14 mouse cellular contexts compared by ENCODE assay signal in genomic region chr2:179414253-179414652, GRCm38 (mm10). TPM values are rescaled to one million over a fixed set of nuclear protein-coding genes. Genes with fewer than 3 reads are reported as not detected.
"Had no signal": no experiment of that assay in that cellular context is flagged by ENCODE, and none has a peak within 500 bp of the region (broad histone marks: within the 10 kb centered on the region; RNA-seq: fewer than 3 reads in every experiment).

No protein-coding gene starts in this region.

- ATAC-seq: hindbrain, postnatal 0 days; liver, embryonic 12.5 days had no signal

- H3K9me3 ChIP-seq: limb, embryonic 15.5 days; midbrain, embryonic 10.5 days; neural tube, embryonic 13.5 days had no signal

- H3K9ac ChIP-seq: limb, embryonic 15.5 days; liver, embryonic 12.5 days; lung, embryonic 14.5 days; neural tube, embryonic 13.5 days had no signal

- H3K36me3 ChIP-seq: limb, embryonic 15.5 days; liver, embryonic 12.5 days; midbrain, embryonic 10.5 days; neural tube, embryonic 13.5 days had no signal

- DNase-seq: layer of hippocampus, adult 9-11 months; layer of hippocampus, postnatal 36 days; lung, embryonic 14.5 days; lung, postnatal 10 days; lung, postnatal 4 days; thymus, postnatal 4 days had no signal

- H3K4me3 ChIP-seq: limb, embryonic 15.5 days; liver, embryonic 12.5 days; midbrain, embryonic 10.5 days; neural tube, embryonic 13.5 days had no signal

- H3K4me1 ChIP-seq: liver, embryonic 12.5 days; midbrain, embryonic 10.5 days had no signal

- H3K4me2 ChIP-seq: limb, embryonic 15.5 days; liver, embryonic 12.5 days; lung, embryonic 14.5 days; neural tube, embryonic 13.5 days had no signal

- H3K27me3 ChIP-seq: limb, embryonic 15.5 days; liver, embryonic 12.5 days; neural tube, embryonic 13.5 days had no signal

- H3K27ac ChIP-seq: hindbrain, postnatal 0 days; kidney, postnatal 0 days; limb, embryonic 15.5 days; liver, embryonic 12.5 days; midbrain, embryonic 10.5 days; neural tube, embryonic 13.5 days; stomach, postnatal 0 days had no signal

RNA-seq across cellular contexts. Expression of gene Cdh4, which starts 28.0 kb away (rescaled TPM):
- total RNA-seq: megakaryocyte, adult 5-6 weeks had no signal
